Mouse (Mus musculus) forebrain, embryonic 10.5 days (tissue): ENCODE measurements around the gene Chd4. TPM values are rescaled to one million over a fixed set of nuclear protein-coding genes. Genes with fewer than 3 reads are reported as not detected.
"Not testable (repeated sequence)": the region's sequence is repeated elsewhere in the genome, so short reads cannot be mapped to it uniquely, and the experiment has no call there.

ENCODE experiments used
- DNase-seq: peaks from one replicate; pipeline ENCODE4 v3.0.0-alpha.2; 2017; ENCODE audit warnings: low spot score; ENCODE audit errors: extremely low spot score
- H3K27ac ChIP-seq: fragments of 300-500 bp; sonication (generic); 2 replicates; pipeline ENCODE4 v1.5.1; 2016; ENCODE audit warnings: mild to moderate bottlenecking
- H3K27me3 ChIP-seq: fragments of 300-500 bp; sonication (generic); 2 replicates; pipeline ENCODE4 v1.6.1; 2016; ENCODE audit warnings: mild to moderate bottlenecking; ENCODE audit not compliant: poor library complexity, severe bottlenecking
- H3K36me3 ChIP-seq: fragments of 300-500 bp; sonication (generic); replicated peaks from 2 replicates; pipeline ENCODE4 v1.6.1; 2016; ENCODE audit warnings: mild to moderate bottlenecking, moderate library complexity
- H3K4me1 ChIP-seq: fragments of 300-500 bp; sonication (generic); 2 replicates; pipeline ENCODE4 v1.6.1; 2016
- H3K4me3 ChIP-seq: fragments of 300-500 bp; sonication (generic); 2 replicates; pipeline ENCODE4 v1.5.1; 2016; ENCODE audit warnings: mild to moderate bottlenecking, moderate library complexity
- H3K9me3 ChIP-seq: fragments of 300-500 bp; sonication (generic); 2 replicates; pipeline ENCODE4 v1.6.1; 2016; ENCODE audit warnings: mild to moderate bottlenecking, moderate library complexity
- WGBS: fragments of 180-500 bp; shearing (Covaris S2); methylation state at CpG from one replicate; pipeline ENCODE4 v1.1.7; 2016; 5-methylcytosine and 5-hydroxymethylcytosine counted together
- polyA plus RNA-seq: library from polyadenylated mRNA; unstranded; fragments of >200 nt; fragmentation: Nextera tagmentation; extraction: Ambion mirVana; gene quantifications from 2 replicates; pipeline ENCODE4 v1.2.1, GENCODE M21; 2016

Gene Chd4
- polyA plus RNA-seq, 1 experiment from 2014 or later, result 99.4 TPM

DNA sequence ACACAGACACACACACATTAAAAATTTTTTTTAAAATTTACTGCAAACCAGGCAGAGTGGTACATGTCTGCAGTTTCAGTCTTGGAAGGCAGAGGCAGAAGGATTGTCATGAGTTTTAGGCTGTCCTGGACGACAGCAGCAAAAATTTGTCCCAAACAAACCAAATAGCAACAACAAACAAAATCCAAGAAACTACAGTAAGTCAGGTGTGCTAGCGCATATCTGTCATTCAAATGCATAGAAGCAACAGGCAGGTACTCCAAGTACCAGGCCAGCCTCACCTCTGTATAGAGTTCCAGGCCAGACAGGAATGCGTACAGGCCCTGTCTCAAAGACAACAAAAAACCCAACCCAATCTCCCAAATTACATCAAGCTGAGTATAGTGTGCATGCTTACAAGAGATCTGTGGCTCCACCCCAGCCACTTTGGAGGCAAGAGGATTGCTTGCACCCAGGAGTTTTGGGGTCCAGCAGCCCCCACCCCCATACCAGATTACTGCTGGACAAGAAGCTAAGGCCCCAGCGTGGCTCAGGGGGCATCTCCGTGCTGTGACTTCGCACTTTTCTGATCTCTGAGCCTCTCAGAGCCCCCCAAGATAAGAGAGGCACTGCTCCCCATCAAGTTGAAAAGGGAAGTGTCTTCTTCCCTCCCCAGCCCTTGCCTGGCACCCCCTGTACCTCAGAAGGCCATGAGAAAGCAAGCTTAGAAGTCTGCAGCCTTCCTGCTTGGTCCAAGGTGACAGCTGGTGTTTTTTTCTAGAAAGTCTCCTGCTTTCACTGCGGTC lies 64.2 kb downstream of the Chd4 start:
- 88% methylated on average over 7 of the region's 7 CpGs for WGBS
- peaks cover 96% of the 10 kb centered on the region for H3K36me3 ChIP-seq
- no peaks in the 10 kb centered on the region for H3K9me3 ChIP-seq
- no peak for DNase-seq
- peaks cover 73% of the 10 kb centered on the region for H3K4me1 ChIP-seq
- H3K27me3 ChIP-seq, result no peaks in the 10 kb centered on the region
- peak overlapping the region; percentile 32; the same call in 1 of the 2 replicates for H3K27ac ChIP-seq
- H3K4me3 ChIP-seq, result peak overlapping the region; percentile 24; the same call in 1 of the 2 replicates

DNA sequence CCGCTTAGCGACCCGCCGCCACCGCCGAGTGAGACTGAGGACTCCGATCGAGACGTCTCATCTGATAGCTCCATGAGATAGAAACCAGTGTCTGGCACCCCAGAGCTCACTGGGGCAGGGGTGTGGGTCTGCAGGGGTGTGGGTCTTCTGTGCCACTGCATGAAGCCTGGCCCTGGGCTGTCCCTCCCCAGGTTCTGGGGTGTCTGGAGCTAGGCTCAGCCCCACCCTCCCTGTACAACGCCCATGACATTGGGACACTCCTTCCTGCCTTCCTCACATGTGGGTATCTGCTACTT lies 64.7 kb downstream of the Chd4 start:
- H3K27ac ChIP-seq, result peak overlapping the region; percentile 32; the same call in 1 of the 2 replicates
- no peak for DNase-seq
- H3K9me3 ChIP-seq, result no peaks in the 10 kb centered on the region
- H3K27me3 ChIP-seq, result no peaks in the 10 kb centered on the region
- peaks cover 73% of the 10 kb centered on the region for H3K4me1 ChIP-seq
- peaks cover 93% of the 10 kb centered on the region for H3K36me3 ChIP-seq
- H3K4me3 ChIP-seq, result peak overlapping the region; percentile 24
- WGBS, result 76% methylated on average over 10 of the region's 10 CpGs

DNA sequence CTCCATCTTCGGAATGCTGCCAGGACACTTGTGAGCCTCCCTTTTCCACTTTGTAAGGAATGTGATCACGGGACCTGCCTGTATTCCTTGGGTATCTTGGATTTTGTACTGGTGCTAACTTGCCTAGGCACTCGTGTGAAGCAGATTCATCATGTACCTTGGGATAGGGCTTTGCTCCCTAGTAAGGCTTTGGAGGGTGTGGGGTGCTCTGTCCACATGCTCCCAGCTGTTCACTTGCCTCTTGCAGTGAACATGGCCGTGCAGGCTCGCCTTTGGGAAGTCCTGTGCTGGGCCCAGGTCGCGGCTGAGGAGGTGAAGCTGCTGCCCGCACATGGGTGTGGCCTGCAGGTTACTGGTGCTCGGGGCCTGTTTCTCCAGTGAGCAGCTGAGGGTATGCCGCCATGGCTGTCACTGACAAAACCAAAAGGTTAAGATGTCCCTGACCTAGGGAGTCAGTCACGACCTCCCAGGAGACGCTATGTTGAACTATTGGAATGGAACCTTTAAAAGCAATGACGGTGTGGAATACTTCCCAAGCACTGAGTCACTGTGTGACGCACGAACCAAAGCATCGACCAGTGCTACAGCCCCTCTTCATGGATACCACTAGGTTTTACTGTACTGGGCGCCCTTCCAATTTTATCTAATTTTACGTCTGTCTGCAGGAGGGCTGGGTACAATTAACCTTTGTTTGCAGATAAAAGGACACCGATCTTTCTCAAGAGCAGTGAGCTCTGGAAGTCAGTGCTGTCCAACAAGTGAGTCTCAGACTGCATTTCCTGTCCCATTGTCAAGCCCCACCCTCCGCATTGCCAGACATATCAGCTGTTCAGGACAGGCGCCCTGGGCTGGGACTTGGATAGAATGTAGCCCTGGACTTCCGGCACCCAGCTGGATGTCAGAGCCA lies 65.3 kb downstream of the Chd4 start:
- peak overlapping the region; percentile 24 for H3K4me3 ChIP-seq
- H3K9me3 ChIP-seq, result no peaks in the 10 kb centered on the region
- H3K27ac ChIP-seq, result peak overlapping the region; percentile 32; the same call in 1 of the 2 replicates
- H3K27me3 ChIP-seq, result no peaks in the 10 kb centered on the region
- whole genome bisulfite sequencing, result 15% methylated on average over 22 of the region's 22 CpGs
- H3K4me1 ChIP-seq, result peaks cover 78% of the 10 kb centered on the region
- DNase-seq, result peak; percentile 72
- H3K36me3 ChIP-seq, result peaks cover 88% of the 10 kb centered on the region

DNA sequence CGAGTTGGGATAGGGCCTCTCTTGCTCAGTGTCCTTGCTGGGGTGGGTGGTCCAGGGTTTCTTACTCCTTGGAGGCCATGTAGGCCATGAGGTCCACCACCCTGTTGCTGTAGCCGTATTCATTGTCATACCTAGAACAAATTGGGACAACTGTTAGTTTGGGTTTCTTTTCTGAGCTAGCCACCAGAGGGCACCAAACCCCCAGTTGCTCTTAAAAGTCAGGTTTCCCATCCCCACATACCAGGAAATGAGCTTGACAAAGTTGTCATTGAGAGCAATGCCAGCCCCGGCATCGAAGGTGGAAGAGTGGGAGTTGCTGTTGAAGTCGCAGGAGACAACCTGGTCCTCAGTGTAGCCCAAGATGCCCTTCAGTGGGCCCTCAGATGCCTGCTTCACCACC lies 66.2 kb downstream of the Chd4 start:
- not testable (repeated sequence) for H3K27ac ChIP-seq, H3K9me3 ChIP-seq, H3K27me3 ChIP-seq
- H3K4me1 ChIP-seq, result peaks cover 78% of the 10 kb centered on the region
- WGBS, result 20% methylated on average over 4 of the region's 5 CpGs
- peak overlapping the region; percentile 99; the same call in 1 of the 2 replicates for H3K4me3 ChIP-seq
- peak; percentile 64 for DNase-seq
- peaks cover 84% of the 10 kb centered on the region for H3K36me3 ChIP-seq

DNA sequence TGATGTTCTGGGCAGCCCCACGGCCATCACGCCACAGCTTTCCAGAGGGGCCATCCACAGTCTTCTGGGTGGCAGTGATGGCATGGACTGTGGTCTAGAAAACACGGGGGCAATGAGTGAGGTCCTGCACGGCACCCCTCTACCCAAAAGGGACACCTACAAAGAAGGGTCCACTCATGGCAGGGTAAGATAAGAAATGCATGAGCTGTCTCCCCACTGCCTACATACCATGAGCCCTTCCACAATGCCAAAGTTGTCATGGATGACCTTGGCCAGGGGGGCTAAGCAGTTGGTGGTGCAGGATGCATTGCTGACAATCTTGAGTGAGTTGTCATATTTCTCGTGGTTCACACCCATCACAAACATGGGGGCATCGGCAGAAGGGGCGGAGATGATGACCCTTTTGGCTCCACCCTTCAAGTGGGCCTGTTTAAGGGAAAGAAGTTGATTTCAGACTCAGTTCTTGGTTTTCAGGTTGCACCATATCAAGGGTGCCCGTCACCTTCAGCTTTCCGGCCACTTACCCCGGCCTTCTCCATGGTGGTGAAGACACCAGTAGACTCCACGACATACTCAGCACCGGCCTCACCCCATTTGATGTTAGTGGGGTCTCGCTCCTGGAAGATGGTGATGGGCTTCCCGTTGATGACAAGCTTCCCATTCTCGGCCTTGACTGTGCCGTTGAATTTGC lies 67.0 kb downstream of the Chd4 start:
- Histone ChIP-seq H3K36me3 (peaks cover 84% of the 10 kb centered on the region), H3K4me3 (peak overlapping the region; percentile 99), H3K4me1 (peaks cover 78% of the 10 kb centered on the region)
- not testable (repeated sequence) for DNase-seq, H3K9me3 ChIP-seq, H3K27me3 ChIP-seq, H3K27ac ChIP-seq
- WGBS, result 76% methylated on average over 13 of the region's 16 CpGs

DNA sequence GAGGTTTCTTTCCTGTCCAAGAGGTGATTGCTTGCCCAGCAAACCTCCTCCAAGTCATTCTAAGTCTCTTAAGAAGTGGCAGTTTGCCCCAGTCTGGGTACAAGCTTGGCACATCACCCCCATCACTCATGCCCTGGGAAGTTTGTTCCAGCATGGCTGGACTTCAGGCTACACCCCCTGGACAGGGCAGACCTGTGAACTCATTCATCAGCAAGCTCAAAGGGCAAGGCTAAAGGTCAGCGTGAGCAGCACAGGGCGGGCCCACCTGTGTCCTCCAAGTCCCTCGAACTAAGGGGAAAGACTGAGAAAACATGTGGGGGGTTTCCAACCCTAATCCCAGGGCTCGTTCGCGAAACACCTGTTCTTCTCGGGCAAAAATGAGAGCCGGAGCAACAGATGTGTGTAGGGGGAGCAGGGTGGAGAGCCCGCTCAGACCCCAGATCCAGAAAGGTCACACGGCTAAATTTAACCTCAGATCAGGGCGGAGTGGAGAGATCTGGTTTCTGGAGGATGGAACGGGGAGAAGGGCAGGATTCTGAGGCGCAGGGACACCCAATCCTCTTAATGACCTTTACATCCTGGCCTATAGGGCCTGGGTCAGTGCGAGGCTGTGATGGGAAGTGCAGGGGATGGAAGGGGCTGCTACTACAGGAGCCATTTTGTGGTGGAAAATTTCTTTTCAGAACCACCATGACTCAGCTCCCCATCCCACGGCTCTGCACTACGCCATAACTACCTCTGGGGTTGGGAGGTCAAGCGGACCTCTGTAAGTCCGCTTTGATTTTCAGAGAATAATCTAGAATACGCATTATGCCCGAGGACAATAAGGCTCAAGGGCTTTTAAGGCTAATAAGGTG lies 68.2 kb downstream of the Chd4 start:
- no peak for DNase-seq
- Histone ChIP-seq H3K27ac (peak overlapping the region; percentile 100), H3K4me3 (peak overlapping the region; percentile 99), H3K9me3 (no peaks in the 10 kb centered on the region), H3K4me1 (peaks cover 78% of the 10 kb centered on the region), H3K36me3 (peaks cover 85% of the 10 kb centered on the region), H3K27me3 (no peaks in the 10 kb centered on the region)
- 6% methylated on average over 20 of the region's 20 CpGs for WGBS

DNA sequence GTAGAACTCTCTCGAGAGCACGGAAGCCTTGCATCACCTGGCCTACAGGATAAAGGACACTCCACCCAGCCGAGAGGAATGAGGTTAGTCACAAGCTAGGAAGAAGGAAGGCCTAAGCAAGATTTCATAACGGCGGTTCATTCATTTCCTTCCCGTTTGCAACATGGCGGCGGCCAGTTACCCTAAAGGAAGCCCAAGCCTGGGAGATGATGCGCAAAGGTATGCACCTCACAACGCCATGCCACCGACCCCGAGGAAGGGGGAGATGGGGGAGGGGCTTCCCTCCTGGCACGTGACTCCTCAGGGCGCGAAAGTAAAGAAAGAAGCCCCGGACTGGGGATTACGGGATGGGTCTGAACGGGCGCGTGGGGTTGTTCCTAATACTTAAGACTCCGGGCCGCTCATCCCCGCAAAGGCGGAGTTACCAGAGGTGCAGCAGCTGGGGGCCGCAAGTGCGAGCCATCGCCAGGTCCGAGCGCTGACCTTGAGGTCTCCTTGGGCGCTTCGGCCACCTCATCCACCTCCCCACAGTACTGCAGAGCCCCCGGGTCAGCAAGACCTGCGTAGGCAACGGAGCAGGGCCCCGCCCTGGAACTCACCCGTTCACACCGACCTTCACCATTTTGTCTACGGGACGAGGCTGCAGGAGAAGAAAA lies 69.0 kb downstream of the Chd4 start:
- Histone ChIP-seq H3K36me3 (peaks cover 85% of the 10 kb centered on the region), H3K4me3 (peak overlapping the region; percentile 99), H3K4me1 (peaks cover 71% of the 10 kb centered on the region)

DNA sequence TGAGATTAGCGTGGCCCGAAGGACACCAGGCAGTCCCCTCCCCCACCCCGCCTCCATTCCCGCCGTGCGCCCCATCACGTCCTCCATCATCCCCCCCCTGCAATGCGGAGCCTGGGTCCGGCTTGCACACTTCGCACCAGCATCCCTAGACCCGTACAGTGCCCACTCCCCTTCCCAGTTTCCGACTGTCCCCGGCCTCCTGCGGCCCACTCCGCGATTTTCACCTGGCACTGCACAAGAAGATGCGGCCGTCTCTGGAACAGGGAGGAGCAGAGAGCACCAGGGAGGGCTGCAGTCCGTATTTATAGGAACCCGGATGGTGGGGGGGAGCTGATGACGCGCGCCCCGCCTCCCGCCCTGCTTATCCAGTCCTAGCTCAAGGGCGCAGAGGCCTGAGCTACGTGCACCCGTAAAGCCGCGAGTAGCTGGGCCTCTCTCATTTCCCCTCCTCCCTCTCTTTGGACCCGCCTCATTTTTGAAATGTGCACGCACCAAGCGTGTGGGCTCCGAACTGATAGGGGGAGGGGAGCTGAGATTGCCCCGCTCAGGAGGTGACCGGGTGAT lies 69.6 kb downstream of the Chd4 start:
- Histone ChIP-seq H3K4me3 (peak overlapping the region; percentile 99), H3K27ac (peak overlapping the region; percentile 100), H3K9me3 (no peaks in the 10 kb centered on the region), H3K36me3 (peaks cover 85% of the 10 kb centered on the region), H3K27me3 (no peaks in the 10 kb centered on the region), H3K4me1 (peaks cover 65% of the 10 kb centered on the region)
- under 1% methylated on average over 36 of the region's 36 CpGs for WGBS
- DNase-seq, result peak; percentile 97

More for the DNA sequence above, 69.0 kb downstream of the Chd4 start:
- no peaks in the 10 kb centered on the region for H3K9me3 ChIP-seq
- under 1% methylated on average over 39 of the region's 39 CpGs for WGBS
- H3K27me3 ChIP-seq, result no peaks in the 10 kb centered on the region
- H3K27ac ChIP-seq, result peak overlapping the region; percentile 100
- DNase-seq, result peak; percentile 84

DNA sequence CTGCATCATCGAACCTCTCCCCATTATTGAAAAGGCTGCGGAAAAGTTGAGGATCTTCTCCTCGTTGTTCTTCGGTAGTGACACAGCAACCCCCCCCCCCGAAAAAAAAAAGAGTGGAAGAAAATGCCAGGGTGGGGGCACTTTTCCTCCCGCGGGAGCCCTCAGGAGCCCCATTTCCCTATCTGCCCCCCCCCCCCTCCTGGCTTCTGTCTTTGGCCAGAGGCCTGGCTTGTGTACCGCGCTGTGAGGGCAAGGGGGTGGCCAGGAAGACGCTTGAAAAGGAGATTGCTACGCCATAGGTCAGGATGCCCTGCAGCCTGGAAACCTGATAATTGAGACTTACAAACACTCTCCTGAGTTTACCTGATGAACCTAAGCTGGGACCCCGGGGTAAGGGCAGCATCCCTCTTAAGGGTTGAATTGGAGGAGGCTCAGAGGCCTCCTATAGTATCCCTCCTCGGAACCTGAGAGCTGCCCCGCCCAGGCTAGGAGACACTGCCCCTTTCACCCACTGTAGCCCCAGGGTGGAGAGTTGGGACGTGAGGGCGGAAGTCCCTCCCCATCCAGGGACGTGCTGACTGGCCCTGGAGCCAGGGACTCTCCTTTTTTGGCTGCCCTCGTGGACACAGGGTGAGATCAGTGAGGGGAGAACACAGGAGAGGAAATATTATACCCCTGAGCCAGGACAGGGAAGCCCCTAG lies 70.4 kb downstream of the Chd4 start, which contains the start of gene Gapdh:
Gene Gapdh, minus strand, starts transcription at position 417 of the 701 bp plus-strand sequence.
- DNase-seq, result peak; percentile 80
- Histone ChIP-seq H3K4me1 (peaks cover 57% of the 10 kb centered on the region), H3K4me3 (peak within 1 kb of the TSS; percentile 99), H3K9me3 (no peaks in the 10 kb centered on the region), H3K27me3 (no peaks in the 10 kb centered on the region), H3K27ac (peak within 1 kb of the TSS; percentile 100), H3K36me3 (peaks cover 85% of the 10 kb centered on the region)
- 2% methylated on average over 18 of the region's 18 CpGs for WGBS

DNA sequence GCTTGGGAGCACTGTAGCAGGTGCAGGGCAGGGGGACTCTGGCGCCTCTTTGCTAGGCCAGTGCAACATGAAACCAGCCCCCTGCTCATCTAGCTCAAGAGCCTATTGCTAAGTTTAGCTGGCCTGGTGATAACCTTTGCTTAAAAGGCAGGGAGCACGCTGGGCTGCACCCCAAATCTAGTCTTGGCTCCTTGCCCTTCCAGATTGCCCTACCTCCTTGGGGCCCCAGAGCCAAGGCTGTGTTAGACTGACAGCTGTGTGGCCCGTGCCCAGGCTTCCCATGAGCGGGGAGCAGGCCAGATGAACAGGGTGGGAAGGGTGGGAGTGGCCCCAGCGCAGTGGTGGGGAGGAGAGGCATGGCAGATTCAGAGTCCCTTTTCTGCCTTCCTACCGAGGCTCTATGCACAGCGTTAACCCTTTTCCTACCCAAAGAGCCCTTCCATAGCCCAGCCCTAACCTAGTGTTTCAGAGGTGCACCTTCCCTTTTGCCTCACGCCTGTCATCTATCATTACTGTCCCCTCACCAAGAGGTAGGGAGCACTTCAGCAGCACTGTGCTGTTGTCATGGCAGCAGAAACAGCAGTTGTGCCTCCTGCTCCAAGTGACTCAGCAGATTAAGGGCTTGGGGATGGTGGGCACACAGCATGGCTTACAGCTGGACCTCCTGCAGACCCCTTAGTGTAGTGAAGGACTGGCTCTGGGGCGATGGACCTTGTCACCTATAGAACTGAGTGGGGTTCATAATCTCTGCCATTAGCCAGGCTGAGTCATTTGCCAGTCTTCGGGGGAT lies 71.3 kb downstream of the Chd4 start:
- Histone ChIP-seq H3K9me3 (no peaks in the 10 kb centered on the region), H3K4me3 (peak overlapping the region; percentile 99), H3K27ac (peak overlapping the region; percentile 100), H3K36me3 (peaks cover 85% of the 10 kb centered on the region), H3K4me1 (peaks cover 51% of the 10 kb centered on the region), H3K27me3 (no peaks in the 10 kb centered on the region)
- peak; percentile 56 for DNase-seq
- WGBS, result 16% methylated on average over 10 of the region's 10 CpGs
